Mouse (Mus musculus) kidney, adult 2 months (tissue): ENCODE results near the gene Ltb4r2. TPM values are rescaled to one million over a fixed set of nuclear protein-coding genes. Genes with fewer than 3 reads are reported as not detected.

Experiments used
- DNase-seq: peaks from one replicate; pipeline ENCODE4 v3.0.0; 2021
- H3K27ac ChIP-seq: fragments of 200-500 bp; 2 replicates; pipeline ENCODE4 v1.5.1; 2012; ENCODE audit warnings: low read depth, low read length, control low read depth, inconsistent platforms; ENCODE audit not compliant: insufficient read depth
- H3K27me3 ChIP-seq: fragments of 200-500 bp; replicated peaks from 2 replicates; pipeline ENCODE4 v1.6.1; 2012; ENCODE audit warnings: mild to moderate bottlenecking, moderate library complexity, low read length, inconsistent platforms; ENCODE audit not compliant: control insufficient read depth, insufficient read depth
- H3K36me3 ChIP-seq: fragments of 200-500 bp; 2 replicates; pipeline ENCODE4 v1.6.1; 2012; ENCODE audit warnings: mild to moderate bottlenecking, moderate library complexity, low read length, inconsistent platforms; ENCODE audit not compliant: control insufficient read depth, insufficient read depth
- H3K4me1 ChIP-seq: fragments of 200-500 bp; 2 replicates; pipeline ENCODE4 v1.6.1; 2011; ENCODE audit warnings: low read length; ENCODE audit not compliant: control insufficient read depth, insufficient read depth
- H3K4me3 ChIP-seq: fragments of 200-500 bp; 2 replicates; pipeline ENCODE4 v1.5.1; 2011; ENCODE audit warnings: mild to moderate bottlenecking, low read depth, low read length, control low read depth; ENCODE audit not compliant: insufficient read depth
- CTCF ChIP-seq: fragments of 200-500 bp; conservative IDR thresholded peaks from 2 replicates; pipeline ENCODE4 v1.5.1; 2011; ENCODE audit warnings: low read depth, mild to moderate bottlenecking, control low read depth, low read length, moderate library complexity, mixed read lengths; ENCODE audit not compliant: insufficient read depth, insufficient read length
- POLR2A ChIP-seq: fragments of 200-500 bp; IDR thresholded peaks from one replicate; pipeline ENCODE4 v1.6.1; 2011; ENCODE audit warnings: low read depth, low read length, control low read depth
- WGBS: fragments of 180-500 bp; shearing (Covaris S2); methylation state at CpG from one replicate; pipeline ENCODE4 v1.1.7; 2018; 5-methylcytosine and 5-hydroxymethylcytosine counted together
- polyA plus RNA-seq: library from polyadenylated mRNA; depleted of rRNA; stranded (reverse); fragments of >200 nt; gene quantifications from 2 replicates; pipeline ENCODE4 v1.2.3, GENCODE M21; 2012; rRNA removed

Ltb4r2 gene
- polyA plus RNA-seq: 0.56 and 0.76 TPM in 2 replicates

DNA sequence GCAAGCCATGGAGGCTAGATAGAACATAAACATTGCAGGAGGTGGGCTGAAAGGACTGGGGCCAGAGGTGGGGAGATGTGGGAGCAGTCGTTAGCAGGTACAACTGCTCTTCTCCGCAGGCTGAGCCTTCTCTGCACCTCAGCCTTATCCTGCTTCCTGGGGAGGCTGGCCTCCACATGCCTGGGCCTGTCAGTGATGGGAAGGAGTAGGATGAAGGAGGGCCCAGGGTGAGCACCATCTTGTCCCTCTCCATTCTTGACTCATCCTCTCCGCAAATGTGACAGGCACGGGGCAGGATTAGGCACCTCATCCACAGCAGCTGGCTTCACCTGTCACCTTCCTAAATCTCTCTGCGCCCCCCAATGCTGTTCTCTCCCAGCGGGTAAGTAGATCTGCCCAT lies at the start of gene Ltb4r2:
Gene Ltb4r2 (plus strand): TSS at position 266 of the 400 bp plus-strand sequence.
- Histone ChIP-seq H3K27me3 (no peaks in the 10 kb centered on the region), H3K4me1 (peaks cover 14% of the 10 kb centered on the region; the same call in 1 of the 2 replicates), H3K36me3 (no peaks in the 10 kb centered on the region), H3K4me3 (peak within 1 kb of the TSS; percentile 81), H3K27ac (peak within 1 kb of the TSS; percentile 17; the same call in 1 of the 2 replicates)
- DNase-seq: no peak
- WGBS: 93% methylated on average over 6 of the region's 6 CpGs
- TF ChIP-seq POLR2A (no peak), CTCF (no peak)

DNA sequence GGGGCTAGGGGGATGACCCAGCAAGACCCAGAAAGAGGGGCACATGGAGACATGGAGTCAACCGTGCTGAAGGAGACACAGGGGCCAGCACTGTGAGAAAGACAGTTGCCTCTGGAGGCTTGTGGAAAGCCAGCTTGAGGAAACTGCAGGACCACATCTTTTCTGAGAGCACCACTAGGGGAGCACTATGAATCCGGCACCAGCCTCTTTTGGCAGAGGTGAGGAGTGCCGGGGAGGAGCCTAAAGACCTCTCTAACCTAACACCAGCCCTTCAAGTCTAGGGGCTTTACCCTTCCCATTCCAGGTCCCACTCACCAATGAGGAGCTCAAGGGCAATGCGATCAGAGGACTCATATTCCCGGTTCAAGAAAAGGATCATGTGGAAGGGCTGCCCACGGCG lies 49.4 kb upstream of the Ltb4r2 start:
- DNase-seq: no peak
- peak overlapping the region; percentile 40 for H3K4me3 ChIP-seq
- TF ChIP-seq POLR2A (no peak), CTCF (0 out of 2 replicates have a peak, but pooled peaks have one; percentile 24)
- no peaks in the 10 kb centered on the region for H3K27me3 ChIP-seq
- no peak overlapping the region for H3K27ac ChIP-seq
- H3K36me3 ChIP-seq: no peaks in the 10 kb centered on the region
- whole genome bisulfite sequencing: 80% methylated on average over 7 of the region's 7 CpGs
- peaks cover 17% of the 10 kb centered on the region for H3K4me1 ChIP-seq

DNA sequence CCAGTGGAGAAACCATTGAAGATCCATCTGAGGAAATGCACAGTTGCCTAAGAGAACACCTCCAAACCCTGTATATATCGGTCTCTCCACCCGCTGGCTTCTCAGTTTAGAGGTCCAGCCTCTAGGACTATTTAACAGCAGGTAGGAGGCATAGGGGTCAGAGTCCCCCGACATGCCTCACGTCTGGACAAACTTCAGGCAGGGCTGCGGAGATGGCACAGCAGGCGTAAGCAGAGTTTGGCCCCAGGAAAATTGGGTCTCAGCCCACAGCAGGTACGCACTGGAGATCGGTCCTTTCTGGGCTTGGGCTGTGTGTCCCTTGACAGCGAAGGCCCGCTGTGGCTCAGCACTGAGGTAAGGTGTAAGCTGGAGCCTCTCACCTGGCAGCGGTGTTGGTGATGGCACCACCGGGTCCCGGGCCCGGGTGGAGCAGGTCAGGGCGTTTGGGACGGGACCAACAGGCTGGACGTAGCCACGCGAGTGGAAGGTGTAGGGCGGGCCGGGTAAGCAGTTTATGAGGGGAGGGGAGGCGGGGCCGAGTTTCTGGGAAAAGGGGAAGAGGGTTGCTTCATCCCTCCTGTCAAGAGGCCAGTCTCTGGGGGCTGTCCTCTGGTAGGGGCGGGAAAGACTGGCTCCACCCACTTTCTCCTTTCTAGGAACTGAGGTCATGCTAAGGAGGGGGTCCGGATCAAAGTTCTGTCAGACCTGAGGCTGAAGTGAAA lies 48.1 kb upstream of the Ltb4r2 start:
- peaks cover 22% of the 10 kb centered on the region for H3K4me1 ChIP-seq
- peak overlapping the region; percentile 66 for H3K27ac ChIP-seq
- peak overlapping the region; percentile 32 for H3K4me3 ChIP-seq
- no peaks in the 10 kb centered on the region for H3K27me3 ChIP-seq
- TF ChIP-seq CTCF: no peak
- TF ChIP-seq POLR2A: no peak
- no peaks in the 10 kb centered on the region for H3K36me3 ChIP-seq
- 15% methylated on average over 25 of the region's 25 CpGs for WGBS
- DNase-seq: peak; percentile 91

DNA sequence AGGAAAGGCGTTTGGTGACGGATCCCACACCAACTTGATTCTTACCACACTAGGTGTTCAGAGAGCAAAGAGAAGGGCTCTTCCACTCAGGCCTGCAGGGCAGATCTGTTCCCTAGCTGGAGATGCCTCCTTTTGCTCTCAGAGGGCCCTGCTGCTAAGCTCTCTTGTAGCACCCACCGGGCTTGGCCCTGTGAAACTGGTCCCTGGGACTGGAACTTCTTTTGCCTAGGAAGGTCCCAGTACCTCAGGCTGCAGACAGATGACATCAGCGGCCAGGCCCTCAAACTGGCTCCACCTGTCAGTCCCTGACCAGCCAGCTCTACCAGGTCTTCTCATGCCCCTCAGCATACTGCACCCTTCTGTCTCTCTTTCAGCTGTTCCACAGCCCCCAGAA lies 47.5 kb upstream of the Ltb4r2 start, which contains the start of gene Tgm1:
Gene Tgm1 (minus strand): TSS at position 198 of the 394 bp plus-strand sequence.
- no peaks in the 10 kb centered on the region for H3K27me3 ChIP-seq
- H3K36me3 ChIP-seq: no peaks in the 10 kb centered on the region
- WGBS: 28% methylated on average over 4 of the region's 4 CpGs
- no peak for DNase-seq
- peak within 1 kb of the TSS; percentile 40 for H3K4me3 ChIP-seq
- TF ChIP-seq POLR2A (no peak), CTCF (no peak)
- peaks cover 24% of the 10 kb centered on the region for H3K4me1 ChIP-seq
- H3K27ac ChIP-seq: peak within 1 kb of the TSS; percentile 66

DNA sequence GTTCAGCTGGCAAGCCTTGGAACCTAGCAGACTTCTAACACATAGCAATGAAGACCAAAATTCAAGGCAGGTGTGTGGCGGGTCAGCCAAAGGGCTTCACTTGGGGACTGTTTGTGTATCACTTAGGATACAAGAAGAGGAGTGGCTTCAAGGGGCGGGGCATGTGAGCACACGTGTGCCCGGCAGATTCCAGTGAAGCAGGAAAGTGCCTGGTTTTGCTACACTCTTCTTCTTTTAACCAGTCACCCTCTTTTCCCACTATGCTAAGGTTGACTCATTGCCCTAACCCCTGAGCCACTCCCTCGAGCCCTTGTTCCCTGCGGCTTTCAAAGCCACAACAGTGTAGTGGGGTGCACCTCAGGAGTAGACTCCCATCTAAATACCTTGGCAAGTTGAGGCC lies 46.3 kb upstream of the Ltb4r2 start:
- TF ChIP-seq POLR2A (no peak), CTCF (no peak)
- Histone ChIP-seq H3K4me3 (no peak overlapping the region), H3K4me1 (peaks cover 24% of the 10 kb centered on the region), H3K27ac (no peak overlapping the region), H3K36me3 (no peaks in the 10 kb centered on the region), H3K27me3 (no peaks in the 10 kb centered on the region)
- peak; percentile 57 for DNase-seq
- WGBS: 27% methylated on average over 6 of the region's 6 CpGs

DNA sequence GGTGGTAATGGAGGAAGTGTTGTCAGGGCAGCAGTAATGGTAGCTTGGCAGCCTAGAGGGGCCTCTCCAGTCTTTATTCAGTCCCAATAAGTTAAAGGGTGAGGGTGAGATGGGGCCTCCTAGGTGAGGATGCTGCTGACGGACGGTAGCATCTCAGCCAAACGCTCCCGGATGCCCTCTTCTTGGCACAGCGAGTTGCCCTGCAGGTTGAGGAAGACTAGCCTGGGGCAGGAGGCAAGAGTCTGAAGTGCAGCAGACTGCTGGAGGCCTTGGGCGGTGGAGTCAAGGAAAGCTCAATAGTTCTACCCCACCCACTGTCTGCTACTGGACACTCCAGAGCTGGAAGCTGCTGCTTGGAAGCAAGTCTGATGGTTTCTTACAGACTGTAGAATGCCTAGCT lies 45.0 kb upstream of the Ltb4r2 start:
- WGBS: 62% methylated on average over 6 of the region's 6 CpGs
- TF ChIP-seq CTCF: no peak
- no peak for TF ChIP-seq POLR2A
- H3K4me3 ChIP-seq: no peak overlapping the region
- DNase-seq: peak; percentile 81
- no peaks in the 10 kb centered on the region for H3K36me3 ChIP-seq
- peak overlapping the region; percentile 84; the same call in 1 of the 2 replicates for H3K27ac ChIP-seq
- peaks cover 30% of the 10 kb centered on the region for H3K4me1 ChIP-seq
- no peaks in the 10 kb centered on the region for H3K27me3 ChIP-seq

DNA sequence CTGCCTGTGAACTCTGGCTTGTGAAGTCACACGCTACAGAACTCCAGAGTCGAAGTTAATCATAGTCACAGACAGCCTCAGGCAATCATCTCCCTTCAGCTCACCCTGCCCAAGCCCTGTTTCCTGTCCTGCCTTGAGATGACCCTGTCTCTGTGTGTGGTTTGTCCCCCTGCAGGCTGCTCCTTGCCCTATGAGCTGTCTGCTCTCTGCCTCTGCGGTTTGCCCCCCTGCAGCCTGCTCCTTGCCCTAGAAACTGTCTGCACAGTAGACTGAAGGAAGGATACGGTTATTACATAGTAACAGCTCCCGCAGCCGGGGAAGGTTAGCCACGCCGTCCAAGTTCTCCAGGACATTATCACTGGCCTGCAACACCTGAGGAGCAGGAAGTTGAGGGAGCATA lies 44.3 kb upstream of the Ltb4r2 start:
- no peaks in the 10 kb centered on the region for H3K36me3 ChIP-seq
- H3K4me3 ChIP-seq: no peak overlapping the region
- DNase-seq: peak; percentile 89
- WGBS: 43% methylated on average over 8 of the region's 8 CpGs
- peaks cover 32% of the 10 kb centered on the region for H3K4me1 ChIP-seq
- H3K27ac ChIP-seq: peak overlapping the region; percentile 84
- H3K27me3 ChIP-seq: no peaks in the 10 kb centered on the region
- no peak for TF ChIP-seq CTCF
- TF ChIP-seq POLR2A: no peak

DNA sequence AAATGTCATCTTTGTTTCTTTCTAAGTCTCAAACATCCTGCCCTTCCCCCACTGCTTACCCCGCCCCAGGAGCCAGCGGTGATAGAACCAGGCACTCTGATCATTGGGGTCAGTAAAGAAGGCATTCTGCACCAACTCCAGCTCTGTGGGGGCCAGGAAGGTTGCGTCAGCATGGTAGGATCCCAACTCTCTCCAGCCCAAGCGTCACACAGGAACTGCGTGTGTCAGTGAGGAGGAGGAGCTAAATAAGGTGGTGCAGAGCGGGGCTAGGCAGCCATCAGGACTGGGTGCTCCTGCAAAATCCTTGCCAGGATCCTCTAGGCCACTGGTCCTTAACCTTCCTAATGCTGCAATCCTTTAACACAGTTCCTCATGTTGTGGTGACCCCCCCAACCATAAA lies 41.5 kb upstream of the Ltb4r2 start:
- Histone ChIP-seq H3K4me1 (peaks cover 26% of the 10 kb centered on the region), H3K4me3 (no peak overlapping the region), H3K36me3 (no peaks in the 10 kb centered on the region), H3K27me3 (no peaks in the 10 kb centered on the region), H3K27ac (no peak overlapping the region)
- 85% methylated on average over 6 of the region's 6 CpGs for WGBS
- no peak for DNase-seq
- TF ChIP-seq POLR2A: no peak
- no peak for TF ChIP-seq CTCF
